Mouse (Mus musculus) erythroblast, embryonic 14.5 days (primary cell): ENCODE data around the gene Mrgprg. TPM values are rescaled to one million over a fixed set of nuclear protein-coding genes. Genes with fewer than 3 reads are reported as not detected.
A peak's percentile ranks its signal among the peaks of the same experiment; 100 is the strongest.

ENCODE experiments used
- H3K27me3 ChIP-seq: 2 replicates; pipeline ENCODE4 v1.6.1; 2012; ENCODE audit warnings: inconsistent platforms; ENCODE audit not compliant: control insufficient read depth
- H3K36me3 ChIP-seq: 2 replicates; pipeline ENCODE4 v1.6.1; 2012; ENCODE audit warnings: mild to moderate bottlenecking, inconsistent platforms; ENCODE audit not compliant: control insufficient read depth
- H3K4me1 ChIP-seq: 2 replicates; pipeline ENCODE4 v1.6.1; 2012; ENCODE audit warnings: inconsistent platforms; ENCODE audit not compliant: control insufficient read depth
- H3K4me3 ChIP-seq: replicated peaks from 2 replicates; pipeline ENCODE3; 2012; ENCODE audit warnings: moderate library complexity, mild to moderate bottlenecking, inconsistent platforms
- H3K9me3 ChIP-seq: 2 replicates; pipeline ENCODE4 v1.6.1; 2012; ENCODE audit warnings: low read length, inconsistent platforms, mixed read lengths; ENCODE audit not compliant: control insufficient read depth
- GATA1 ChIP-seq: IDR thresholded peaks from 2 replicates; pipeline ENCODE4 v1.6.1; 2012; ENCODE audit warnings: low read length, inconsistent platforms, mixed read lengths
- TAL1 ChIP-seq: IDR thresholded peaks from 3 replicates; pipeline ENCODE4 v1.6.1; 2012; ENCODE audit warnings: low read length, inconsistent platforms, mixed read lengths
- polyA plus RNA-seq: library from polyadenylated mRNA; stranded (reverse); fragments of >175 nt; gene quantifications from 2 replicates; pipeline ENCODE4 v1.2.3, GENCODE M21; 2012

Mrgprg gene
- polyA plus RNA-seq, 1 experiment, result not detected

GRCm38 (mm10) chr7:143739511-143740461 lies 27.0 kb downstream of the Mrgprg start:
- Histone ChIP-seq H3K4me1 (no peaks in the 10 kb centered on the region), H3K9me3 (no peaks in the 10 kb centered on the region), H3K27me3 (peaks cover 33% of the 10 kb centered on the region), H3K36me3 (no peaks in the 10 kb centered on the region), H3K4me3 (peak overlapping the region; percentile 12)
- TF ChIP-seq TAL1 (no peak), GATA1 (no peak)

GRCm38 (mm10) chr7:143738601-143739006 lies 28.2 kb downstream of the Mrgprg start:
- Histone ChIP-seq H3K4me1 (no peaks in the 10 kb centered on the region), H3K9me3 (no peaks in the 10 kb centered on the region), H3K36me3 (no peaks in the 10 kb centered on the region), H3K27me3 (peaks cover 33% of the 10 kb centered on the region), H3K4me3 (no peak overlapping the region)
- TF ChIP-seq GATA1 (no peak), TAL1 (no peak)

GRCm38 (mm10) chr7:143738194-143738593 lies 28.6 kb downstream of the Mrgprg start:
- Histone ChIP-seq H3K36me3 (no peaks in the 10 kb centered on the region), H3K9me3 (no peaks in the 10 kb centered on the region), H3K4me1 (no peaks in the 10 kb centered on the region), H3K4me3 (no peak overlapping the region), H3K27me3 (peaks cover 33% of the 10 kb centered on the region)
- TF ChIP-seq GATA1, result no peak
- TF ChIP-seq TAL1, result no peak

GRCm38 (mm10) chr7:143733746-143734145 lies 33.0 kb downstream of the Mrgprg start:
- Histone ChIP-seq H3K36me3 (no peaks in the 10 kb centered on the region), H3K4me1 (no peaks in the 10 kb centered on the region), H3K4me3 (no peak overlapping the region), H3K9me3 (no peaks in the 10 kb centered on the region), H3K27me3 (peaks cover 3% of the 10 kb centered on the region)
- no peak for TF ChIP-seq GATA1
- TF ChIP-seq TAL1, result no peak

- H3K27me3 ChIP-seq, result no peaks in the 10 kb centered on the region
- H3K4me3 ChIP-seq, result no peak overlapping the region
- no peaks in the 10 kb centered on the region for H3K36me3 ChIP-seq
- H3K9me3 ChIP-seq, result no peaks in the 10 kb centered on the region
- no peaks in the 10 kb centered on the region for H3K4me1 ChIP-seq
- TF ChIP-seq GATA1 (no peak), TAL1 (no peak)
Measured at GRCm38 (mm10) chr7:143729886-143730285, 36.9 kb downstream of the Mrgprg start.

GRCm38 (mm10) chr7:143726396-143726795 lies 40.4 kb downstream of the Mrgprg start:
- H3K27me3 ChIP-seq, result no peaks in the 10 kb centered on the region
- H3K9me3 ChIP-seq, result no peaks in the 10 kb centered on the region
- no peak overlapping the region for H3K4me3 ChIP-seq
- no peaks in the 10 kb centered on the region for H3K36me3 ChIP-seq
- H3K4me1 ChIP-seq, result peaks cover 5% of the 10 kb centered on the region
- TF ChIP-seq TAL1, result no peak
- no peak for TF ChIP-seq GATA1

- H3K9me3 ChIP-seq, result no peaks in the 10 kb centered on the region
- H3K27me3 ChIP-seq, result no peaks in the 10 kb centered on the region
- H3K4me3 ChIP-seq, result no peak overlapping the region
- no peaks in the 10 kb centered on the region for H3K36me3 ChIP-seq
- TF ChIP-seq GATA1, result no peak
- TF ChIP-seq TAL1, result no peak
- peaks cover 5% of the 10 kb centered on the region for H3K4me1 ChIP-seq
Measured at GRCm38 (mm10) chr7:143723841-143724240, 43.0 kb downstream of the Mrgprg start.

GRCm38 (mm10) chr7:143722646-143723045 lies 44.1 kb downstream of the Mrgprg start:
- no peaks in the 10 kb centered on the region for H3K27me3 ChIP-seq
- no peaks in the 10 kb centered on the region for H3K36me3 ChIP-seq
- H3K9me3 ChIP-seq, result no peaks in the 10 kb centered on the region
- TF ChIP-seq TAL1 (no peak), GATA1 (no peak)
- H3K4me1 ChIP-seq, result peaks cover 5% of the 10 kb centered on the region
- no peak overlapping the region for H3K4me3 ChIP-seq

GRCm38 (mm10) chr7:143717811-143718210 lies 49.0 kb downstream of the Mrgprg start:
- Histone ChIP-seq H3K4me1 (no peaks in the 10 kb centered on the region), H3K4me3 (no peak overlapping the region), H3K27me3 (no peaks in the 10 kb centered on the region), H3K9me3 (no peaks in the 10 kb centered on the region), H3K36me3 (no peaks in the 10 kb centered on the region)
- TF ChIP-seq GATA1 (no peak), TAL1 (no peak)

Other genes starting within 250 kb of the Mrgprg start
- 5.7 and 6.2 TPM in 2 replicates for gene Nap1l4, start 217.9 kb downstream of the Mrgprg start, polyA plus RNA-seq
- gene Cars, start 166.9 kb downstream of the Mrgprg start, polyA plus RNA-seq, result 8.7 and 12.5 TPM in 2 replicates
- not detected in 2 replicates for gene Tnfrsf26, start 138.3 kb downstream of the Mrgprg start, polyA plus RNA-seq
- gene Tnfrsf22, start 117.3 kb downstream of the Mrgprg start, polyA plus RNA-seq, result not detected in 2 replicates
- gene Tnfrsf23, start 81.1 kb downstream of the Mrgprg start, polyA plus RNA-seq, result 0.02 and 0.14 TPM in 2 replicates
- gene Osbpl5, start 10.0 kb downstream of the Mrgprg start, polyA plus RNA-seq, result 0.03 TPM in 1 of 2 replicates, not detected in the other
- gene Mrgpre, start 17.5 kb upstream of the Mrgprg start, polyA plus RNA-seq, result not detected in 2 replicates
- gene Nadsyn1, start 55.9 kb upstream of the Mrgprg start, polyA plus RNA-seq, result 0.11 and 0.16 TPM in 2 replicates
- 0.02 and 0.12 TPM in 2 replicates for gene Dhcr7, start 56.2 kb upstream of the Mrgprg start, polyA plus RNA-seq
- not detected in 2 replicates for gene Gm498, start 99.8 kb upstream of the Mrgprg start, polyA plus RNA-seq
- gene Shank2, start 234.9 kb upstream of the Mrgprg start, polyA plus RNA-seq, result under 0.01 TPM in 1 of 2 replicates, not detected in the other